Mouse (Mus musculus): ENCODE measurements around the gene Myh10.

Gene Myh10

DNA sequence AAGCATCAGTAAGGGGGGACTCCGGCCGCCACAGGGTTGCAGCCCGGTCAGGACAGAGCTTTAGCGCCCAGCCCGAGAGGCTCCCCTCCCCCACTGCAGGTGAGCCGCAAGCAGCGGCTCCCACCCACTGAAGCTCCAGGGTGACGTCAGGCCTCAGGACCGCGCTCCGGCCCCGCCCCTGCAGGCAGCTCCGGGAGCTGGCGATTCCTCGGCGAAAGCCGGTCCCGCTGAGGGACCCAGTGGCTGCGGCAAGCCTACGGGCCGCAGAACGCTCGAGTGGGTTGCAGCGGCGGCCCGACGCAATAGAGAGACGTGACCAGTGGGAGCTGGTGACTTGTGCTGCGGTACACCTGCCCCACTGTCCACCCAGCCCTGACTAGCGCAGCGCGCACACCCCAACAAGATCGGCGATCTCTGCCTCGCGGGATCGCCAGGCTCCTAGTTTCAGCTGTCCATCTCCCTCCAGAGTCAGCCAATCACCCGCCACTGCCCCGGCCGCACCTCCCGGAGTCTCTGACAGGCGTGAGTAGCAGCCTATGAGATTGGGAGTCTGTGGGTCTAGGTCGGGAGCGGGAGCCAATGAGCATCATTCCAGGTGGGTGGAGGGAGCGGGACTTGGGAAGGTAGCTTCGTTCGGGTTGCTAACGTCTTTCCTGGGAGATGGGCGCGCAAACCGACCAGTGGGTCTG, at the start of gene Myh10:
TSS of gene Myh10 (plus strand) at position 239 of the 689 bp plus-strand sequence.
- DNase-seq (ENCODE audit: low spot score in 2 of 2), result peak; percentile 93 to 97

DNA sequence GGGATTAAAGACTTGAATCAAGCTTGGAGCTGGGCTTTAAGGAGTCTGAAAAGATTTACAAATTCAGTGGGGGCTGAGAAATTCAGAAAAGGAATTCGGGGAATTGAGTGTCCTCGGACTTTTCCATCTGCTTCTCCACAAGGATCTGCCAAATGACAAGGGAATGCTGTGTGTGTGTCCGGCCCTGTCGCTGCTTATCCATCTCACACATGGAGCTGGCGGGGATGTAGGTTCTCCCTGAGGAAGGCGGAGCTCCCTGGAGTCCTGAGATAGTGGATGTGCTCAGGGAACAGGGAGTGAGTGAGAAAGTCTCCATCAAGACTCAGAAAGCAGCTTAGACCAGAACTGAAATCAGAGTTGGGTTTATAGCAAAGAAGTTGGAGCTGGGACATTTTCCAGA, 46.6 kb upstream of the Myh10 start:
- DNase-seq (ENCODE audit: low spot score in 2 of 2), result no peak

DNA sequence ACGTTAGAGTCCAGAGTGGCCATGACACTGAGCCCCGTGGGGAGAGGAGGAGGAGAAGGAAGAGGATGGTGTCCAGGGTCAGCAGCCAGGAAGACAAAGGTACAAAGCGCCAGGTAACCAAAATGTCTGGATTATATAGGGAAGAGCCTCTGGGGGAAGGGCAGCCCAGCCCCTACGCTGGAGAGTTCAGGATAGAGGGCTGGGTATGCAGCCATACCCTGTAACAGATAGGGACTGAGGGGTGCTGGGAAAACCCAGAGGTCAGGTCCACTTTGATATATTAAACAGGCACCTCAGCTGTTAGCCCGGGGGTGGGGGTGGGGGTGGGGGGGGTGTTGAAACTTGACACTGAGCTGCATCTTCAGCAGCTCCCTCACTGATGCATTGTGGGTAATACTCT, 43.6 kb upstream of the Myh10 start:
- DNase-seq (ENCODE audit: low spot score in 2 of 2), result no peak

DNA sequence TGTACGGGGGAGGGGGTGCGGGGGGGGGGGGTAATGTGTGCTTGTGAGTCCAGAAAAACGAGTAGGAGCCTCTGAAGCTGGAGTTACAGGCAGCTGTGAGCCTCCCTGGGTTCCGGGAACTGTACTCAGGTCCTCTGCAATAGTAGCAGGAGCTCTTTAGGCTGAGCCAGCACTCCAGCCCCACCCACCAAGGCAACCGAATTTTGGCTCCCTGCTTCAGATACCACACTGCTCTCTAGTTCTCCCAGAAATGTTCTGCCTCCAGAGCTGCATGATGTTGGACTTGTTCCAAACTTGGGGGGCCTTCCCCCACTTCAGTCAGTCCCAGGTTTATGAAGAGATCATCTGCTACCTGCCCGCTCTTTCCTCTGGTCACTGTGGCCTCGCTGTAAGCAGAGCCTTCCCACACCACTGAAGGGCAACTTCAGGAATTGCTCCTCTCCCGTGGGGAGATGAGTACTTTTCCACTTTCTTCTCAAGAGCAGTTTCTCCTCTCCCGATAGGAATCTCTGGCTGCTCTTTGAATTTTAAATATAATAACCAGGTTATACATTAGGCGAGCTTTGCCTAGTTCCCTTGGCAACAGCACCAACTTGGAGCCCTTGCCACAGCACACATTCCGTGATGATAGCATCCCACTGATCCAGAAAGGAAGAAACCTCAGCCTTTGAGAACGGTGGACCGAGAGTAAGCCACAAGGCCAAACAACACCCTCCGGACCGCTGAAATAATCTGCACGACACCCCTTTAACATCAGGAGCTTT, 42.8 kb upstream of the Myh10 start:
- DNase-seq (ENCODE audit: low spot score in 2 of 2), result no peak

DNA sequence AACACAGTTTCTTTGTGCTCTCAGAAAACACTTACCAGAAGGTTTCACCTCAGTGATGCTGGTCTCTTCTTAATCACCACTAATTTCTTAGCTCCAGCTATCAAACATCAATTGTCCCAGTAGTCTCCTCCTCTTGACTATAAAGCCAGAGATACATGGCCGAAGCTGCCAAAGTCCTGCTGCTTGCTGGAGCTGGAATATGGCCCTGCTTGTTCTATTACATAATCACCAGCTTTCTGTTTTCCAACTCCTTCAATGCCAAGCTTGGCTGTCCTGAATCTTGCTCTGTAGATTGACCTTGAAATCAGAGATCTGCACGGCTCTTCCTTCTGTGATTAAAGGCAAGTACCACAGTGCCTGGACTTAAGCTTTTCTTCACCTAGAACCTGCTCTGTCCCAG, 39.8 kb upstream of the Myh10 start:
- no peak for DNase-seq (ENCODE audit: low spot score in 2 of 2)

DNA sequence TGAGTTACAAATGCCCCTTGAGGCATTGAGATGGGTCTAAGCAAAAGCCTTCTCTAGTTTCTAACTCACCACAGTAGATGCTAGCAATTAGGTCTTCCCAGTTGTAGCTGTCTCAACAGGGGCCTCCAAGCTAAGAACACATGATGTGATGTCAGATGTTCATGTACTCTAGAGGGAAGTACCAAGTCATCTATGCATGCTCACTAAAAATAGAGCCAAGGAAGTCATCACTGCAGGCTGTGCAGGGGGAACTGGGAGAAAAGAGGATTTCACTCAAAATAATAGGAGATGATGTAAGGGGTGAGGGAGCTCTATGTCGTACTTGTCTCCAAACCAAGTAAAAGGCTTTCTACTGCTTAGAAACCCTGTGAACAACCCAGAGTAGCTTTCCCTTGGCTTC, 35.8 kb upstream of the Myh10 start:
- no peak for DNase-seq (ENCODE audit: low spot score in 2 of 2)

DNA sequence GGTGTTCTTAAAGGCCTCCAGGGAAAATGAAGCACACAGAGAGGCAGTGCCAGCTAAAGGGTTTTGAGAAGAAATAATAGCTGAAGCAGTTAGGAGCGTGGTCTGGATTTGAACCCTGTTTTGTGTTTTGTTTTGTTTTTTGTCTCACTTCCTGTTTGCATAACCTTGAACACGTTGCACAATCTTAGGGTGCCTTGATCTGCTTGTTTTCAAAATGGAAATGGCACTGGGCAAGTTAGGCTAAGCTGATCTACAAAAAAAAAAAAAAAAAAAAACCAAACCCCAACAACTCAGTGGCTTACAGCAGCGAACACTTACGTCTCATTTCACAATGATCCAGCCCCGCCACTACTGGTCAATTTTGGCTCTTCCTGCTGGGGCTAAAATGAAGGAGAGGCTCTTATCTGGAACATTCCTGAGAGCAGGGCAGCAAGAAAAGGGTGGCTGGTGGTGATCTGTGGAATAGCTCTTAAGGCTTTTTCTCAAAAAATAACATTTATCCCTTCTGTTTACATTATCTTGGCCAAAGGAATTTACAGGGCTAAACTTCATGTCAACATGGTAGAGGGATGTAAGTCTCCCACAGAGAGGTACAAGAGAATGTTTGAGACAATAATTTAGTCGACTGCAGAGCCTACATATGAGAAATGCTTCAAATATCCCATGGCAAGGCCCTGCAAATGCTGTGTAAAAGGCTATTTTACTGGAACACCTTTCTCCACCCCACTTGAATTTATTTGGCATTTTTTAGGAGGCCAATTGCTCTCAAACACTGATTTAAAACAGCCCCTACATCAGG, 34.3 kb upstream of the Myh10 start:
- no peak for DNase-seq (ENCODE audit: low spot score in 2 of 2)

DNA sequence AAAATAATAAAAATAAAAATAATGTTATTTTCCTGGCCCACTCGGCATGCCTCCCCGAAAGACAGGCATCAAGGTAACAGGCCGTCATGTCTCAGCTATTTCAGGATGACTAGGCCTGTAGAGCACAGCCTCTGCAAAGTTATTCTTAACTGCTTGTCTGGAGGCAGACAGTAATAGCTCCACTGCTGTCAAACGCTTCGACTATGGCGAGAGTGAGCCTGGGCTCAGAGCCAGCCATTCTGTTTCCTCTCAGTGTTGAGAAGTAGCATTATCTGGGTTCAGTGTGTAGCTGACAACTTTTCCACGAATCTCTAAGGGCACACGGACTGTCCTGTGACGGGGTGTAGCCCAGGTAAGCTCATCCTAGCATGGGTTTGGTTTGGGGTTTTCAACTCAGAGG, 33.5 kb upstream of the Myh10 start:
- no peak for DNase-seq (ENCODE audit: low spot score in 2 of 2)

DNA sequence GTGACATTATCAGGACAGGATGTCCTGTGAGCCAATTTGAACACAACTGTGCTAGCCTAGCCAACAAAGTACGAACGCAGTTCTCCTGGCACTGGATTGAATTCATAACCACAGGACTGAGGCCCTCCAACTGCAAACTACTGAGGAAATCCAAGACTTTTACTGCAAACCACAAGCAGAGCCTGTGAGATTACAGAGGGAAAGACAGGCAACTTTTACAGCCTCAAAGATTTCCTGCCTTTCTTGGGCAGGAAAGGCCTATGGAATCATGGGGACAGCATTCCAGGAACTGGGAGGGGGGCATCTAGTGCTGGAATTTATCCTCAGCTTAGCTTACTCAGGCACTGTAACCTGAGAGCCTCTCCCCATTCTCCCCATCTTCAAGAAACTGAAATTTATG, 26.0 kb upstream of the Myh10 start:
- no peak for DNase-seq (ENCODE audit: low spot score in 2 of 2)

DNA sequence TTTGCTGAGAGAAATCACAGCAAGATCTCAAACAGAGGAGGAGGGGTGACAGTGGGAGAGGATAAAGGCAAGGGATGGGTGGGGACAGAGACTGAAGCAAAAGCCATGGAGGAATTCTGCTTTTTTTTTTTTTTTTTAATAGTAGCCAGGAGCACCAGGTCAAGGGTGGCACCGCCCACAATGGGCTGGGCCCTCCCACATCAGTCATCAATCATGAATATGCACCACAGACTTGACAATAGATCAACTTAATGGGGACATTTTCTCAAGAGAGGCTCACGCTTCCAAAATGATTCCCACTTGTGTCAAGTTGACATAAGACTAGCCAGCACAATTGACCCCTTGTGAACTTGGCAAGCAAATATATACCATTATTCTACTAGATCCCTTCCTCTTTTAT, 25.1 kb upstream of the Myh10 start:
- DNase-seq (ENCODE audit: low spot score in 2 of 2), result no peak

DNA sequence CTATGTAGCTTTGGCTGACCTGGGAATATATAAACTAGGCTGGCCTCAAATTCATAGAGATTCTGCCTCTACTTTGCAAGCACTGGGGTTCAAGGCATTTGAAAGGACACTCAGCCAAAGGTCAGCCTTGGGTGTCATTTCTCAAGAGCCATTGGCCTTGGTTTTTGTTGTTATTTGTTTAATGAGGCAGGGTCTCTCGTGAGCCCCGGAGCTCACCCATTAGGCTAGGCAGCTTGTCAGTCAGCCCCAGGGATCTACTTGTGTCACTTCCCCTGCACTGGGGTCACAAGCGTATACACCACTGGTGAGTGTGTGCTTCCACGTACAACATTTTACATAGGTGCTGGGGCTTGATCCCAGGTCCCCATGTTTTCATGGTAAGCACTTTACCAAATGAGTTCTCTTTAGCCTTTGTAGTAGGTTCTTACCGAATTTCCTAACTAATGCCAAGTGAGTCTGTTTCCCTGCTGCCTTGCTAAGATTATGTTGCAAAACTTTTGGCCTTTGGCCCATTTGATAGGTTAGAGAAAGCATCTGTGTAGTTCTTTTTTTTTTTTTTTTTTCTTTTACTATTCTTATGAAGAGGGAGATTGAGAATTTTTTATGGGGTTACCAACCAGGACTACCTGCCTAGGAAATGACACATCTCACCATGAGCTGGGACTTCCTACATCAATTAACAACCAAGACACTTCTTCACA, 18.9 kb upstream of the Myh10 start:
- no peak for DNase-seq (ENCODE audit: low spot score in 2 of 2)

DNA sequence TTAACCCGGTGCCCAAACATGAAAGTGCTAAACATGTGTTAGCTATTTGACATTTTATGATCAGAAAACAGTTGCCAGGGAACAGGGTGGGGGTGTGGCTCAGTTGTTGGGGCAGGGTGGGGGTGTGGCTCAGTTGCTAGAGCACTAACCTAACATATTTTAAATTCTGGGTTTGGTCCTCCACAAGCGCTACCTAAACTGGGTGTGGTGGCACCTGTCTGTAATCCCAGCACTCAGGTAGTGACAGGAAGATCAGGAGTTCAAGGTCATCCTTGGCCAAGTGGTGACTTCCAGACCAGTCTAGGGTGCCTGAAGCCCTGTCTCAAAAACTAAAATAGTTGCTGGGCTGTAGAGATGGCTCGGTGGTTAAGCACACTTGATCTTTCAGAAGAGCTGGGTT, 17.3 kb upstream of the Myh10 start:
- DNase-seq (ENCODE audit: low spot score in 2 of 2), result no peak

DNA sequence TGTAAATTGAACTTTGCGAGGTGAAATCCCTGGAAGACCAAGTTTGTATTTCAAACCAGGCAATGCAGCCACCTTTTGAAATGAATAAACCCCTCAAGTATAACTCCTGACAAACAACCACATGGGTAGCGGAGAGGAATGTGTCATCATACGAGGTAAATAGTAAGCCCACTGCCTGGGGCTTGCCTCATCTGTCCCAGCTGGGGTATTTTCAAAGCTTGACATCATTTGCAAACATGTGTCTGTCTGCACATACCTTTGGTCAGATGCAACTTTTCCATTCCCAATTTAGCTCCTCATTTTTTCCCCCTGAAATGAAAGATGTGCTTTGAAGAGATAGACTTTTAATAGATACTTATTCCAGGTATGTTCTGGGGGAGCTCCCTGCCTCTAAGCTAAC, 16.7 kb upstream of the Myh10 start:
- DNase-seq (ENCODE audit: low spot score in 2 of 2), result no peak

DNA sequence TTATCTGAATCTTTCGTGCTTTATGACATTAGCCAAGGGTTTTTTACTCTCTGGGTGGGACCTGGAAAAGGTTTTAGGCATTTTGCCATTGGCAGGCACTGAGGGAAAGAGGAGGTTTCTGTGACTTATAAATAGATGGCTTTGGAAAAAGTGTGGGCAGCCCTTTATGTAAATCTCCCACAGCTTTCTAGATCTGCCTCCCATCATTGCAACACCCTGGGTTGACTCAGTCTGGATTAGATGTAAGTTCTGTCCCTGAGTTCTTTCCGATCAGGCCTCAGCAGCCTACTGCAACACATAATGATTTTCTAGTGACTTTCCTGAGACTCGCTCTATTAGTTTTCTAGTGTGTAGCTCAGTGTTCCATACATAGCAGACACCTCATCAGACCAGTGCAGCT, 16.1 kb upstream of the Myh10 start:
- no peak for DNase-seq (ENCODE audit: low spot score in 2 of 2)

DNA sequence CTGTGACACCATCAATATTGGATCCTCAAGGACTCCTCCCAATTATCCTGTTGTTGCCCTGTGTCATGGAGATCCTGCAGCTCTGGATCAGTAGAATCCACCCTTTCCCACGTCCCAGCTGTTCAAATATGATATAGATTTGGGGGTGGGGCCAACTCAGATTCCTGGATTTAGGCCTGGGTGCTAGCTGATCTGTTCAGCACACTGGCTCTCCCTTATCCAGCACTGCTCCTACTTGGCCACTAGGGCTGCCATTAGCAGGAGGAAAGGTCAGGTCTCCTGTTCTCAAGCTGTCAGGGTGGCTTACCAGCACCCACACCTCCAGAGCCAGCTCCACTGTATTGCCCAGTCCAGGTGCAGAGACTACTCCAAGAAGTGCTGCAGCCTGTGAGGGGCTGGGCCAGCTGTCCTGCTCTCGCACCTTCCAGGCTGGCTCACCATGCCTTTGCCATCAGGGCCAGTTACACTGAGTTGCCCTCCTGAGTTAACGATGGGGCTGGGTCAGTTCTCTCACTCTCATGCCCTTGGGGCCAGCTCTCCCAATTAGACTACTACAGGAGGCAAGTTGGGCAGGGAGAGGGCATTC, 10.0 kb upstream of the Myh10 start:
- DNase-seq (ENCODE audit: low spot score in 2 of 2), result no peak

DNA sequence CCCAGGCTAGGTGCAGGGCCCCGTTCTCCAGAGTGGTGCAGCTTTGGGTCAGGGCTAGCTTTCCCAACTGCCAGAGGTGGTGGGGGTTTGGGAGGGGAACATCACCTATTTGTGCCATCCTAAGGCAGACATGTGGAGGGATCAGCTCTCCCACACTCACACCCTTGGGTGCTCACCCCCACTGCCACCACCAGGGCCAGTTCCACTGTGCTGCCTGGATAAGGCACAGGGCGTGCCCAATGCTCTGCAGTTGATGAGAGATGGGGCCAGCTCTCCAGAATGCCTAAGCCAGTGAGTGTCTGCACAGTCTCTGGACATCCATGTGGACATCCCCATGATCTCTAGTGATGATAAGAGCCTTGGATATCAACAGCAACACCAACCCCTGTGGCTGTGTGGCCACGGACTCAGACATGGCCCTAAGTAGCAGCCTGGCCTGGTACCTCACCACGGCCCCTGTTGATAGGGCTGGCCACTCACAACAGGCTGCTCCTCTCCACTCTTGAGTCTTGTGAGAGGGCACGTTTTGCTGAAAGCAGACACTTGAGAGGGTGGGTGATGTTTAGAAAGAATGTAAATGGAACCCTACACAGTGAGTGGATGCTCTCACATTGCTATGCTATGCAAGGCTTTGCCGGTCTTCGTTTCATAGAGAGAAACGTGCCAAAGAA, 9.1 kb upstream of the Myh10 start:
- no peak for DNase-seq (ENCODE audit: low spot score in 2 of 2)

DNA sequence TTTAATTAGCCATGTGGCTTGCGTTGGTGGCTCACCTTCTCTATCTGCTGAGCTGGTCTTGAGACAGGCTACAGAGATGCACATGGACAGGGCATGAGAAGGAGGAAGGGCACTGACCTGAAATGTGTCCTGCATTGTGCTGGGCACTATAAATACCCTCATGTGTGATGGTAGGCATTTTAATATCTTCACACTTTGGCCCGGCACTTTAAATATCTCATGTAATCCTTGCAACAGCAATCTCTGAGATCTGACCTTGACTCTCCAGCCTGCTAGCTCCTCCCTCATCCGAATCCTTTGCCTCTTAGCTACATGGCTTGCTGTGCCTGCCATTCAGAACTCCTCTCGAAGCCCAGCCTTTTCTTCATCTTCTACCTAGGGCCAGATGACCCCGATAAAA, 5.4 kb upstream of the Myh10 start:
- no peak for DNase-seq (ENCODE audit: low spot score in 2 of 2)

DNA sequence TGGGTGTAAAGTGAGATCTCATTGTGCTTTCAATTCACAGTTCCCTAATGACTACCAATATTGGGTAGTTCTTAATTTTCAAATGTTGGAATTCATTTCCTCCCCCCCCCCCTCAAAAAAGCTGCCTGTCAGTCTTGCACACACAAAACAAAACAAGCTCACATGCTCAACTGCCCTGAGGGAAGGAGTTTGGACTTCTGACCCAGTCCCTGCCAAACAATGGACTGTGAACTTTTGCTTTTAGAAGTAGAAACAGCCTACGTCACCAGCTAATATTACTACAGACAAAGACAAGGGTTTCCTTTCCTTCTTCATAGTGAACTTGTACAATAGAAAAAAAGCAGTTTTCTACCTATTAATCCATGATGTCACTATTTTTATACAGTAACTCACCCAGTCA, 2.1 kb upstream of the Myh10 start:
- DNase-seq (ENCODE audit: low spot score in 2 of 2), result no peak

DNA sequence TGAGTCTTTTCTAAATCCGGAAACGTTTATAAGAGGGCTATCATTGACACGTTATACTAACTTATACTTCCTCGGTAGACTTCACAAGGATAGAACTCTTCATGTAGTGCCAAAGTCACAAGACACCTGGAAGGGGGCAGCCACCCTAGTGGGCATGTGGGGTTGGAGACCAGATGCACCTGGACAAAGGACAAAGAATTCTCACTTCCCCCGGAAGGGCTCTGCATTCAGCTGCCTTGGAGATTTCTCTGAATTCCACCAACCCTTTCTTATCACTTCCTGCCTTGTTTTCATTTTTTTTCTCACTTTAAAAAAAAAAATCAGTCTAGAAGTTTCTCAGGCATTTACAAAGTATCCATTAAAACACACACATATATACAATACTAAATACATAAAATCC, 894 bp upstream of the Myh10 start:
- no peak for DNase-seq (ENCODE audit: low spot score in 2 of 2)

DNA sequence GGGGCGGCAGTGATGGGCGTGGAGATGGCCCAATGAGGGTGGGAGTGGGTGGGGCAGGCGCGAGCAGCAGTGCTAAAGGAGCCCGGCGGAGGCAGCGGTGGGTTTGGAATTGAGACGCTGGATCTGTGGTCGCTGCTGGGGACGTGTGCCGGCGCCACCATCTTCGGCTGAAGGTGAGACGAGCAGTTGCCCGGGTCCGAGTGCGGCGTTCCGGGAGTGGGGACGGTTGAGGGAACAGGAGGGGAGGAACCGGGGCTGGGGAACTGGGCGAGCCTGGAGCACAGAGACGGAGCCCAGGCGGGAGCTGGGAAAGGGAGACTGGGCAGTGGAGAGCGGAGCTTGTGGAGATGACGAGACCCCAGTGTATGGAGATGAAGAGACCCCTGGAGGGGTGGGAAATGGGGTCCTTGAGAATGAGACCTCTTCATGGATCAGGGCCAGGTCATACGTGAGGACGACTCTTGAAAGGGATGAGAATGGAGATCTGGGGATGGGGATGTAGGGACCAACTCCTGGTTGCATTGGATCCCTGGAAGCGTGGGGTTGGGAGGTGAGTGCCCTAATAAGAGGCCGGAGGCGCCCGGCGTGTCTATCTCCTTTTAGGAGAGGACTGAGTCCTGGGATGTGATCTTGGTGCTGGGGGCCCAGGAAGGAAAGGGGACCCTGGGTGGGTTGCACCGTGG, 792 bp downstream of the Myh10 start:
- peak in 1 of 2 experiments; percentile 9 for DNase-seq (ENCODE audit: low spot score in 2 of 2)

Data from thymus, postnatal 10 days (tissue).